Mouse (Mus musculus): ENCODE data around the gene Klhl30.

DNA sequence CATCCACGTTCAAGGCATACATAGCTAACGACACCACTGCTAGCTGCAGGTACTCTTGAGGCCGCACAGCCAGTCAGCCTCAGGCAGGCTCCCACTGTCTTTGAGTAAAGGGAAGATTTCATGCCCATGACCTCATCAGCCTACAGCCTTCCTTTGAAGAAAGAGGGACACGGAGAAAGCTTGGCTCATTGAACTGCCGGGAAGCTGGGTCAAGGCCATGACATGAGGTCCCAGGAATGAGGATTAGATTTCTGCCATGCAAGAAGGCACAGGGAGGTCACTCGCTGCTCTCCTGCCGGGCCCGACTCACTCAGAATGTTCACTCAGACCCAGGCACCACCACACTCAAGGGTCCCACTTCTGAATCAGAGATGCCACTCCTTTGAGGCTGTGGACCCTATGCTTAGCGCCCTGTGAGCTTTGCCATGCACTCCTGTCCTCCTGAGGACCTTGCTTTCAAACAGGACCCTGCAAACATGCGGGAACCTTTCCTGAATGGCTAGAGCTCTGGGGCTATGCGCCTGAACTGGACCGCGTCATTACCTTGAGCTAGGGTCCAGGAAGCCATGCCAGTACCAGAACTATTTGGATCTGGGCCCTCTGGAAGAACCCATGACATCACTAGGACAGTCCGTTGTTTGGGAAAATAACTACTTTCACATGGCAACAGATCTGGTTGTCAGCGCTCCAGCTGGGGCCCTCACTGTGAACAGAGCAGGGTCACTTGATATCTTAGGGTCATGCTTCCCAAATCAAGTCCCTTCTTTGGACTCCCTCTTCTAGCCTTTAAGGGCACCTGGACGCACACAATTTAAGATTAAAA, 14.2 kb downstream of the Klhl30 start:
- TF ChIP-seq POLR2A (IDR thresholded peaks at IDR 0.05; ENCODE audit: low read depth, low read length) (no peak), CTCF (conservative IDR thresholded peaks at IDR 0.05; ENCODE audit: insufficient read depth, insufficient read length, low read depth, low read length) (no peak)
